Mouse (Mus musculus) MEL (cell line): ENCODE measurements around the gene Klhl3. TPM values are rescaled to one million over a fixed set of nuclear protein-coding genes. Genes with fewer than 3 reads are reported as not detected.
A peak's percentile ranks its signal among the peaks of the same experiment; 100 is the strongest.

Source experiments
- DNase-seq: peaks from one replicate; pipeline ENCODE4 v3.0.0; 2011; ENCODE audit warnings: low read depth, low spot score
- H3K27ac ChIP-seq: 2 replicates; pipeline ENCODE4 v1.5.1; 2012; ENCODE audit warnings: low read depth, mild to moderate bottlenecking, control low read depth, low read length, moderate library complexity; ENCODE audit not compliant: control insufficient read depth
- H3K27me3 ChIP-seq, 2 experiments: fragments of 150-350 bp in 1 of 2; sonication (generic) in 1 of 2; 2 replicates each; pipeline ENCODE4 v1.6.1; 2012; ENCODE audit warnings: low read length in 2 of 2, mild to moderate bottlenecking in 2 of 2, improper control_type of control experiment in 1 of 2, moderate library complexity in 1 of 2; ENCODE audit not compliant: insufficient read depth in 2 of 2, control insufficient read depth in 1 of 2
- H3K36me3 ChIP-seq, 2 experiments: 2 replicates each; pipeline ENCODE4 v1.6.1; 2012 to 2014; ENCODE audit warnings: low read length in 2 of 2, improper control_type of control experiment in 1 of 2, inconsistent platforms in 1 of 2, mild to moderate bottlenecking in 1 of 2; ENCODE audit not compliant: insufficient read depth in 2 of 2, control insufficient read depth in 1 of 2
- H3K4me1 ChIP-seq, 2 experiments: fragments of 150-350 bp in 1 of 2; sonication (generic) in 1 of 2; 2 replicates each; pipeline ENCODE4 v1.6.1; 2012; ENCODE audit warnings: low read length in 2 of 2, improper control_type of control experiment in 1 of 2, mild to moderate bottlenecking in 1 of 2; ENCODE audit not compliant: insufficient read depth in 2 of 2, control insufficient read depth in 1 of 2
- H3K4me3 ChIP-seq, 2 experiments: fragments of 150-350 bp in 1 of 2; sonication (generic) in 1 of 2; 2 replicates each; pipeline ENCODE4 v1.5.1; 2012; ENCODE audit warnings: low read depth in 2 of 2, low read length in 2 of 2, mild to moderate bottlenecking in 2 of 2, moderate library complexity in 2 of 2, control low read depth in 1 of 2, improper control_type of control experiment in 1 of 2; ENCODE audit not compliant: control insufficient read depth in 1 of 2, insufficient read depth in 1 of 2
- H3K79me2 ChIP-seq: 2 replicates; pipeline ENCODE4 v1.6.1; 2012; ENCODE audit warnings: mild to moderate bottlenecking, low read length, moderate library complexity; ENCODE audit not compliant: control insufficient read depth, poor library complexity, insufficient read depth
- H3K9ac ChIP-seq: 2 replicates; pipeline ENCODE4 v1.6.1; 2012; ENCODE audit warnings: low read depth, mild to moderate bottlenecking, control low read depth, low read length, moderate library complexity; ENCODE audit not compliant: control insufficient read depth, poor library complexity, severe bottlenecking
- H3K9me3 ChIP-seq: fragments of 150-350 bp; sonication (generic); replicated peaks from 2 replicates; pipeline ENCODE4 v1.6.1; 2012; ENCODE audit warnings: mild to moderate bottlenecking, low read length, improper control_type of control experiment, moderate library complexity; ENCODE audit not compliant: insufficient read depth
- CHD2 ChIP-seq: IDR thresholded peaks from 2 replicates; pipeline ENCODE4 v1.6.1; 2011; ENCODE audit warnings: low read length, improper control_type of control experiment
- E2F4 ChIP-seq: IDR thresholded peaks from 2 replicates; pipeline ENCODE4 v1.6.1; 2011; ENCODE audit warnings: low read depth, low read length, improper control_type of control experiment, borderline replicate concordance
- EP300 ChIP-seq, 2 experiments: IDR thresholded peaks; 2 replicates each; pipeline ENCODE4 v1.6.1; 2011; ENCODE audit warnings: improper control_type of control experiment in 2 of 2, low read length in 2 of 2, low read depth in 1 of 2, mild to moderate bottlenecking in 1 of 2
- ETS1 ChIP-seq: IDR thresholded peaks from 2 replicates; pipeline ENCODE4 v1.6.1; 2012; ENCODE audit warnings: low read depth, mild to moderate bottlenecking, inconsistent platforms, low read length, improper control_type of control experiment, moderate library complexity
- GABPA ChIP-seq: IDR thresholded peaks from 2 replicates; pipeline ENCODE4 v1.6.1; 2012; ENCODE audit warnings: low read depth, mild to moderate bottlenecking, inconsistent platforms, low read length, improper control_type of control experiment, moderate library complexity
- HCFC1 ChIP-seq: IDR thresholded peaks from 2 replicates; pipeline ENCODE4 v1.6.1; 2012; ENCODE audit warnings: low read depth, mild to moderate bottlenecking, inconsistent platforms, low read length, improper control_type of control experiment, moderate library complexity
- KAT2A ChIP-seq: conservative IDR thresholded peaks from 2 replicates; pipeline ENCODE4 v1.6.1; 2012; ENCODE audit warnings: low read depth, low read length, improper control_type of control experiment, inconsistent platforms
- MAFK ChIP-seq: IDR thresholded peaks from 2 replicates; pipeline ENCODE4 v1.6.1; 2011; ENCODE audit warnings: low read depth, mild to moderate bottlenecking, low read length, improper control_type of control experiment, borderline replicate concordance
- MAZ ChIP-seq: IDR thresholded peaks from 2 replicates; pipeline ENCODE4 v1.6.1; 2012; ENCODE audit warnings: low read depth, mild to moderate bottlenecking, inconsistent platforms, low read length, improper control_type of control experiment
- MXI1 ChIP-seq: IDR thresholded peaks from 2 replicates; pipeline ENCODE4 v1.6.1; 2011; ENCODE audit warnings: mild to moderate bottlenecking, low read depth, low read length, improper control_type of control experiment
- MYC ChIP-seq: IDR thresholded peaks from 2 replicates; pipeline ENCODE4 v1.6.1; 2011; ENCODE audit warnings: low read depth, mild to moderate bottlenecking, low read length, improper control_type of control experiment, moderate library complexity
- NRF1 ChIP-seq: IDR thresholded peaks from 2 replicates; pipeline ENCODE4 v1.6.1; 2014; ENCODE audit warnings: low read depth, mild to moderate bottlenecking, inconsistent platforms, low read length, improper control_type of control experiment, moderate library complexity; ENCODE audit not compliant: poor library complexity, insufficient read depth, severe bottlenecking
- POLR2A ChIP-seq, 2 experiments: IDR thresholded peaks; 2 replicates each; pipeline ENCODE4 v1.6.1; 2011 to 2012; ENCODE audit warnings: low read length in 2 of 2, mild to moderate bottlenecking in 2 of 2, control low read depth in 1 of 2, improper control_type of control experiment in 1 of 2, low read depth in 1 of 2, moderate library complexity in 1 of 2; ENCODE audit not compliant: control insufficient read depth in 1 of 2, insufficient read depth in 1 of 2, poor library complexity in 1 of 2
- POLR2AphosphoS2 ChIP-seq: IDR thresholded peaks from 2 replicates; pipeline ENCODE4 v1.6.1; 2011; ENCODE audit warnings: low read length, improper control_type of control experiment
- RAD21 ChIP-seq: IDR thresholded peaks from 2 replicates; pipeline ENCODE4 v1.6.1; 2011; ENCODE audit warnings: mild to moderate bottlenecking, low read depth, low read length, improper control_type of control experiment
- SIN3A ChIP-seq: IDR thresholded peaks from 2 replicates; pipeline ENCODE4 v1.6.1; 2012; ENCODE audit warnings: low read length, improper control_type of control experiment, inconsistent platforms
- SMC3 ChIP-seq: IDR thresholded peaks from 2 replicates; pipeline ENCODE4 v1.6.1; 2011; ENCODE audit warnings: low read depth, low read length, improper control_type of control experiment
- TAL1 ChIP-seq: IDR thresholded peaks from 2 replicates; pipeline ENCODE4 v1.6.1; 2012; ENCODE audit warnings: mild to moderate bottlenecking, inconsistent platforms, low read length, moderate library complexity, mixed read lengths
- TBP ChIP-seq: IDR thresholded peaks from 2 replicates; pipeline ENCODE4 v1.8.0; 2011; ENCODE audit warnings: low read depth, low read length, improper control_type of control experiment
- TCF12 ChIP-seq: IDR thresholded peaks from 2 replicates; pipeline ENCODE4 v1.6.1; 2014; ENCODE audit warnings: low read depth, mild to moderate bottlenecking, inconsistent platforms, low read length, improper control_type of control experiment, moderate library complexity
- UBTF ChIP-seq: IDR thresholded peaks from 2 replicates; pipeline ENCODE4 v1.6.1; 2012; ENCODE audit warnings: low read depth, mild to moderate bottlenecking, inconsistent platforms, low read length, improper control_type of control experiment, moderate library complexity, borderline replicate concordance; ENCODE audit not compliant: insufficient read depth
- USF2 ChIP-seq, 2 experiments: IDR thresholded peaks; 2 replicates each; pipeline ENCODE4 v1.6.1; 2011 to 2012; ENCODE audit warnings: improper control_type of control experiment in 2 of 2, low read length in 2 of 2, borderline replicate concordance in 1 of 2, inconsistent platforms in 1 of 2, low read depth in 1 of 2, mild to moderate bottlenecking in 1 of 2; ENCODE audit not compliant: insufficient read depth in 1 of 2
- ZNF384 ChIP-seq: IDR thresholded peaks from 2 replicates; pipeline ENCODE4 v1.6.1; 2012; ENCODE audit warnings: low read depth, mild to moderate bottlenecking, inconsistent platforms, low read length, improper control_type of control experiment
- polyA plus RNA-seq, 2 experiments: library from polyadenylated mRNA; stranded (reverse) in 1 of 2; unstranded in 1 of 2; fragments of >175 nt in 1 of 2; fragments of >200 nt in 1 of 2; gene quantifications; 2 replicates each; pipeline versions ENCODE4 v1.2.1 to v1.2.4; 2012; ENCODE audit warnings: low replicate concordance in 2 of 2, low read depth in 1 of 2; ENCODE audit not compliant: insufficient read length in 2 of 2, insufficient read depth in 1 of 2, missing spikeins in 1 of 2
- total RNA-seq: library from RNA; depleted of rRNA; stranded (reverse); fragments of 300-350 nt; gene quantifications from 2 replicates; pipeline ENCODE4 v1.2.3, GENCODE M21; 2012

Klhl3 gene
- total and polyA plus RNA-seq, 3 experiments: 0.01 TPM; not detected in 2

DNA sequence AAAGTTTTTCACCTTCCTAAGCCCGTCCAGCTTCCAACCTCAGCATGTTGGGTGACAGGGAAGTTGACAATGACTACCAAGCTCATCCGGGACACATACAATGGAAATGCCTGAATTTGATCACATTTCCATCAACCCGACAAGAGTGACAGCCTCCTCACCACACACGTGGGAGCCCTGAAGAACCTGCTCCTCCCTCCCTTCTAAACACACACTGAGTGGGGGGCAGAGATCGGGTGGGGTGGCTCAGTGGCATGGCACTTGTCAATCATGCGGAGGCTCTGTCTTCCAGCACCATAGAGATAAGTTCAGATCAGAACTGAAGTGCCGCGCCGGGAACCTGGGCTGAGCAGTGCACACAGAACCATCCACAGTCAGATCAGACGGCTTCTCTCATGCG lies 37.0 kb upstream of the Klhl3 start:
- Histone ChIP-seq H3K27me3 (no peaks in the 10 kb centered on the region), H3K27ac (no peak overlapping the region)
- TF ChIP-seq KAT2A (no peak), MYC (0 out of 2 replicates have a peak, but pooled peaks have one; percentile 34), POLR2AphosphoS2 (no peak), MXI1 (peak; percentile 76), ZNF384 (no peak), MAZ (no peak), EP300 (IDR thresholded peaks at IDR 0.05; ENCODE audit: low read depth in 1 of 2, low read length in 2 of 2) (no peak), NRF1 (no peak), SMC3 (no peak), SIN3A (no peak), POLR2A (IDR thresholded peaks at IDR 0.05; ENCODE audit: control insufficient read depth in 1 of 2, insufficient read depth in 1 of 2, low read depth in 1 of 2, low read length in 2 of 2, poor library complexity in 1 of 2) (no peak)
- TF ChIP-seq, all 39 proteins: peak for 2
- H3K36me3 ChIP-seq: peaks cover 0 to 6% of the 10 kb centered on the region in 2 experiments; a peak in 2 of 4 replicates
- 0 out of 2 replicates have a peak, but pooled peaks cover 6% of the 10 kb centered on the region for H3K79me2 ChIP-seq
- peak; percentile 59 for DNase-seq
- peak overlapping the region; percentile 64 to 69 for H3K4me3 ChIP-seq
- H3K9me3 ChIP-seq: no peaks in the 10 kb centered on the region
- H3K9ac ChIP-seq: peak overlapping the region; percentile 37
- peaks cover 0 to 11% of the 10 kb centered on the region in 2 experiments; a peak in 2 of 4 replicates for H3K4me1 ChIP-seq

DNA sequence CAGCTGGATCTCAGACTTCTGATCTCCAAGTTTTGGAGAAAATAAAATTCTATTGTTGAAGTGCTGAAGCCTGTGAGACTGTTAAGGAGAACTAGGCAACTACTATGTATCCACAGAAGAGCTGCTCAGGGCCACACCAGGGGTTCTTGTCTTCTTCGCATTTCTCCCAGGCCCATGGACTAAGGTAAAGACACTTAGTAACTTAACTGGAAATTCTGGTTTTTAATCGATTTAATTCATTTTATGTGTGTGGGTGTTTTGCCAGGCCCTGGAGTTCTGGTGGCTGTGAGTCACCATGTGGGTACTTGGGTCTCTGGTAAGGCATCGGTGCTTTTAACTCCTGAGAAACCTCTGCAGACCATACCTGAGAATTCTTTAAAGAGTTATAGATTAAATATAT lies 36.2 kb upstream of the Klhl3 start:
- Histone ChIP-seq H3K9me3 (no peaks in the 10 kb centered on the region), H3K27ac (peak overlapping the region; percentile 45), H3K9ac (peak overlapping the region; percentile 70), H3K4me3 (peak overlapping the region; percentile 64), H3K4me1 (peaks cover 0 to 11% of the 10 kb centered on the region in 2 experiments; a peak in 2 of 4 replicates), H3K79me2 (0 out of 2 replicates have a peak, but pooled peaks cover 6% of the 10 kb centered on the region), H3K36me3 (peaks cover 0 to 6% of the 10 kb centered on the region in 2 experiments; a peak in 2 of 4 replicates), H3K27me3 (no peaks in the 10 kb centered on the region)
- DNase-seq: no peak
- no peak for TF ChIP-seq UBTF
- 0 out of 2 replicates have a peak, but pooled peaks have one; percentile 2 for TF ChIP-seq MAZ
- TF ChIP-seq MYC: peak; percentile 60; the same call in 1 of the 2 replicates
- 0 out of 2 replicates have a peak, but pooled peaks have one; percentile 14 for TF ChIP-seq TBP

DNA sequence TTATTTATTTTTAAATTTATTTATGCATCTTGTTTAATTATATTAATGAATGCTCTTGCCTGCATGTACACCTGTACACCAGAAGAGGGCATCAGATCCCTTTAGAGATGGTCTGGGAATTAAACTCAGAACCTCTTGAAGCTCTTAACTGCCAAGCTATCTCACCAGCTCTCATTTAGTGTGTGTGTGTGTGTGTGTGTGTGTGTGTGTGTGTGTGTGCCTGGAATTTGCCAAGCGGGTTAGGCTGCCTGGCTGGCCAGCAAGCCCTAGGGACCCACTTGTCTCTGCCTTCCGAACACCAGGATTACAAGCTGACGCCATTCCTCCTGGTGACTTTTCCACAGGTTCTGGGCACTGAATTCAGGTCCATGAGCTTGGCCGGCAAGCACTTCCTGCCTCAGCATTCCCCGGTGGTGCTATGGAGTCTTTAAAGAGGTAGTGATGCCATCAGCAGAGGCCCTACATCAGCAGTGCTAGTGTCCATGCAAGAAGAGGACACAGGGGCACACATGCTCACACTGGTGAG lies 35.7 kb upstream of the Klhl3 start:
- DNase-seq: peak; percentile 84
- peaks cover 0 to 6% of the 10 kb centered on the region in 2 experiments; a peak in 2 of 4 replicates for H3K36me3 ChIP-seq
- H3K27me3 ChIP-seq: no peaks in the 10 kb centered on the region
- H3K4me1 ChIP-seq: peaks cover 0 to 11% of the 10 kb centered on the region in 2 experiments; a peak in 2 of 4 replicates
- 0 out of 2 replicates have a peak, but pooled peaks cover 6% of the 10 kb centered on the region for H3K79me2 ChIP-seq
- peak overlapping the region; percentile 70 for H3K9ac ChIP-seq
- H3K4me3 ChIP-seq: peak overlapping the region; percentile 64
- H3K9me3 ChIP-seq: no peaks in the 10 kb centered on the region
- H3K27ac ChIP-seq: peak overlapping the region; percentile 45
- TF ChIP-seq USF2 (IDR thresholded peaks at IDR 0.05; ENCODE audit: borderline replicate concordance in 1 of 2, insufficient read depth in 1 of 2, low read depth in 1 of 2, low read length in 2 of 2) (no peak), GABPA (0 out of 2 replicates have a peak, but pooled peaks have one; percentile 19), UBTF (no peak), SMC3 (peak; percentile 40), E2F4 (no peak), MAFK (no peak), CHD2 (no peak), TAL1 (no peak), ETS1 (peak; percentile 28; the same call in 1 of the 2 replicates), MXI1 (peak; percentile 47), RAD21 (peak; percentile 69), TCF12 (peak; percentile 36; the same call in 1 of the 2 replicates), HCFC1 (peak; percentile 29; the same call in 1 of the 2 replicates), SIN3A (peak; percentile 59)
